Mouse (Mus musculus) large intestine, adult 2 months (tissue): ENCODE measurements at regions not wholly inside any gene's neighbourhood (a gene's known extent, or its start where the extent isn't known, plus 50 kb on each side); places are given as distances from the start of the nearest gene placed in this dataset.

ENCODE experiments used
- DNase-seq: peaks from one replicate; pipeline ENCODE4 v3.0.0-alpha.2; 2012; ENCODE audit warnings: low read depth, low spot score
- WGBS: fragments of 180-500 bp; shearing (Covaris S2); methylation state at CpG from one replicate; pipeline ENCODE4 v1.1.7; 2018; 5-methylcytosine and 5-hydroxymethylcytosine counted together

- WGBS = 82% methylated on average over 4 of the region's 4 CpGs
- DNase-seq = no peak
Measured at GRCm38 (mm10) chr1:71731011-71731410, 78.0 kb upstream of the Fn1 start.

- DNase-seq = no peak
- 70% methylated on average over 8 of the region's 8 CpGs for WGBS
Measured at GRCm38 (mm10) chr1:71728852-71729347, 75.9 kb upstream of the Fn1 start.

GRCm38 (mm10) chr1:71723816-71724215, 70.8 kb upstream of the Fn1 start:
- no peak for DNase-seq
- 31% methylated on average over 7 of the region's 7 CpGs for WGBS

- no peak for DNase-seq
- WGBS = 48% methylated on average over 2 of the region's 2 CpGs
Measured at GRCm38 (mm10) chr1:71723039-71723397, 70.0 kb upstream of the Fn1 start.

- 80% methylated on average over 6 of the region's 6 CpGs for WGBS
- no peak for DNase-seq
Measured at GRCm38 (mm10) chr1:71722211-71723038, 69.4 kb upstream of the Fn1 start.
